Mouse (Mus musculus): ENCODE results near the gene Zkscan1. TPM values are rescaled to one million over a fixed set of nuclear protein-coding genes. Genes with fewer than 3 reads are reported as not detected.

Gene Zkscan1
- polyA plus RNA-seq, 1 experiment from 2014 or later = 26.1 TPM

DNA sequence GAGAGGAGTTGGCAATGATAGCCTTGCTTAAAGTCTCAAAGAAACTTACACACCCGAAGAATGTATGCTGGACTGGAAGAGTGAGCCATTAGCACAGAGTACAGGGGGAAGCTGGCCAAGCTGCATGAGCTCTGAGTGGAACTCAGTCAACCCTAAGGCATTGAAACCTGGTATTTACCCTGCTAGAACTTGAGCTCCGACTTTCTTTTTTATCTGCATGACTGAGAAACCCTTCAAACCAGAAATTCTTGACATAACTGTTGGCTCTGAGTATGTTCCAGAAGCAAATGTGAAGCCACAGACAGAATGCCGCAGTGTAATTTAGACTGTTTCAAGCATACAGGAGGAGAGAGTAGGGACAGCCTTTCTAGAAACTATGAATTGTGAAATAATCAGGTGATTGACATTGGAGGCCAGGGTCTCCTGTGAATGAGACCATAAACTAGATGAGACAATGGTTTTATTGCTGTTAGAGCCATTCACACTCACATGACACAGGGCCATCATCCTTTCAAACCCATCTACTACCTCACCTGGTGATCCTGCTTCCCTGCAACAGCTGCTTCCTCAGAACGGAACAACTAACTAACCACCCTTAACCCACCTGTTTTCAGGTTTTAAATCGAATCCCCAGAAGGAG is 47.7 kb downstream of the Zkscan1 start:
- Histone ChIP-seq H3K27me3 (no peaks in the 10 kb centered on the region), H3K4me3 (no peak overlapping the region), H3K4me1 (replicated peaks) (no peaks in the 10 kb centered on the region), H3K9ac (no peak overlapping the region), H3K4me2 (no peak overlapping the region), H3K27ac (replicated peaks) (no peak overlapping the region), H3K9me3 (no peaks in the 10 kb centered on the region), H3K36me3 (peaks cover 81% of the 10 kb centered on the region)
- no peak for ATAC-seq (ENCODE audit: low read depth)
- 69% methylated on average over 5 of the region's 5 CpGs for WGBS

GRCm38 (mm10) chr5:138137257-138137656 is 52.4 kb downstream of the Zkscan1 start:
- Histone ChIP-seq H3K4me2 (no peak overlapping the region), H3K9me3 (no peaks in the 10 kb centered on the region), H3K4me3 (no peak overlapping the region), H3K27ac (replicated peaks) (no peak overlapping the region), H3K9ac (no peak overlapping the region), H3K4me1 (replicated peaks) (no peaks in the 10 kb centered on the region), H3K27me3 (no peaks in the 10 kb centered on the region), H3K36me3 (peaks cover 51% of the 10 kb centered on the region)
- WGBS = 94% methylated on average over 4 of the region's 4 CpGs
- no peak for ATAC-seq (ENCODE audit: low read depth)

- Histone ChIP-seq H3K9me3 (no peaks in the 10 kb centered on the region), H3K4me2 (no peak overlapping the region), H3K36me3 (peaks cover 48% of the 10 kb centered on the region), H3K9ac (no peak overlapping the region), H3K4me1 (replicated peaks) (no peaks in the 10 kb centered on the region), H3K4me3 (no peak overlapping the region), H3K27ac (replicated peaks) (no peak overlapping the region), H3K27me3 (no peaks in the 10 kb centered on the region)
- 67% methylated on average over 8 of the region's 8 CpGs for WGBS
- ATAC-seq (ENCODE audit: low read depth) = peak; percentile 71
Measured at GRCm38 (mm10) chr5:138137935-138138549, 53.2 kb downstream of the Zkscan1 start.

DNA sequence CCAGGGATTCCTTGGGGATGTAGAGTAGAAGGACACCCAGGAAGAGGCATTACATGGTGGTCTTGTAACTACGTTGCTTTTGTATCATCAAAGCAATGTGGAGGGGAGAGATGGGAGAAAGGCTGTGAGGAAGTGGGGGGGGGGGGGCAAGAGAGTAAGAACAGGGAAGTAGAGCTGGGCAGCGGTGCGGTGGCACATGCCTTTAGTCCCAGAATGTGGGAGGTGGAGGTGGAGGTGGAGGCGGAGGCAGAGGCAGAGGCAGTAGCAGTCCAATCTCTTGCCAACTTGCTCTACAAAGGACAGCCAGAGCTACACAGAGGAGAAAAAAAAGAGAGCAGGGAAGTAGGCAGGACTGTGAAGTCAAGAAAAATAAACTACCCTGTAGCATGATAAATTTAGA is 53.7 kb downstream of the Zkscan1 start:
- Histone ChIP-seq H3K9me3 (no peaks in the 10 kb centered on the region), H3K27ac (replicated peaks) (no peak overlapping the region), H3K4me3 (no peak overlapping the region), H3K36me3 (peaks cover 48% of the 10 kb centered on the region), H3K27me3 (no peaks in the 10 kb centered on the region), H3K4me1 (replicated peaks) (no peaks in the 10 kb centered on the region), H3K4me2 (no peak overlapping the region), H3K9ac (no peak overlapping the region)
- no peak for ATAC-seq (ENCODE audit: low read depth)
- 70% methylated on average over 4 of the region's 4 CpGs for whole genome bisulfite sequencing

DNA sequence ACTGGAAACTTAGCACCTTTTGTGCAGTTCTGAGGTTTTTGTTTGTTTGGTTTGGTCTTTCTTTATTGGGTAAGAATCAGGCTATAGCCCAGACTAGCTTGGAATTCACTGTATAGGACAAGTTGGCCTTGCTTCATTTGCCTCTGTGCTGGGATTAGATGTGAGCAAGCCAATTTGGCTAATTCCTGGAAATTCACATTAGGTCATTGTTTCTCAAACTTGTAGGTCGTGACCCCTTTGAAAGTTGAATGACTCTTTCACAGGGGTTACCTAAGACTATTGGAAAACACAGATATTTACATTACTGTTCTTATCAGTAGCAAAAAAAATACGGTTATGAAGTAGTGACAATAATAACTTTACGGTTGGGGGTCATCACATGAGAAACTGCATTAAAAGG is 69.5 kb downstream of the Zkscan1 start:
- ATAC-seq (ENCODE audit: low read depth) = no peak
- Histone ChIP-seq H3K4me1 (replicated peaks) (peaks cover 15% of the 10 kb centered on the region), H3K27me3 (no peaks in the 10 kb centered on the region), H3K36me3 (peaks cover 34% of the 10 kb centered on the region), H3K9ac (peak overlapping the region; percentile 93), H3K9me3 (no peaks in the 10 kb centered on the region), H3K4me3 (peak overlapping the region; percentile 66), H3K4me2 (peak overlapping the region; percentile 88), H3K27ac (replicated peaks) (peak overlapping the region; percentile 98)
- WGBS = 86% methylated on average over 3 of the region's 3 CpGs

- peaks cover 18% of the 10 kb centered on the region for H3K4me1 ChIP-seq (replicated peaks)
- H3K27me3 ChIP-seq = no peaks in the 10 kb centered on the region
- H3K9me3 ChIP-seq = no peaks in the 10 kb centered on the region
- peak; percentile 98 for ATAC-seq (ENCODE audit: low read depth)
- peak within 1 kb of the TSS; percentile 93 for H3K9ac ChIP-seq
- peak within 1 kb of the TSS; percentile 66 for H3K4me3 ChIP-seq
- peak within 1 kb of the TSS; percentile 88 for H3K4me2 ChIP-seq
- peak within 1 kb of the TSS; percentile 98 for H3K27ac ChIP-seq (replicated peaks)
- 0% methylated on average over 31 of the region's 31 CpGs for WGBS
- H3K36me3 ChIP-seq = peaks cover 29% of the 10 kb centered on the region
Measured at GRCm38 (mm10) chr5:138155443-138155976, 70.6 kb downstream of the Zkscan1 start, which contains the start of gene Zfp113. Zfp113 (minus strand) TSS chr5:138155744.

Other genes starting within 250 kb of the Zkscan1 start
- 0.15 and 1.3 TPM in 2 replicates for gene Pilra, start 248.8 kb upstream of the Zkscan1 start, polyA plus RNA-seq (2015; fragmentation: Nextera tagmentation; extraction: Ambion mirVana)
- not detected in 2 replicates for gene Pilrb1, start 227.0 kb upstream of the Zkscan1 start, polyA plus RNA-seq (2015; fragmentation: Nextera tagmentation; extraction: Ambion mirVana)
- gene Pilrb2, start 213.3 kb upstream of the Zkscan1 start, polyA plus RNA-seq (2015; fragmentation: Nextera tagmentation; extraction: Ambion mirVana) = 0.27 TPM in 1 of 2 replicates, not detected in the other
- not detected in 2 replicates for gene Cyp3a13, start 163.5 kb upstream of the Zkscan1 start, polyA plus RNA-seq (2015; fragmentation: Nextera tagmentation; extraction: Ambion mirVana)
- gene Gjc3, start 122.0 kb upstream of the Zkscan1 start, polyA plus RNA-seq (2015; fragmentation: Nextera tagmentation; extraction: Ambion mirVana) = 0.21 and 0.27 TPM in 2 replicates
- gene Azgp1, start 103.6 kb upstream of the Zkscan1 start, polyA plus RNA-seq (2015; fragmentation: Nextera tagmentation; extraction: Ambion mirVana) = not detected in 2 replicates
- not detected in 2 replicates for gene Smok3a, start 63.8 kb upstream of the Zkscan1 start, polyA plus RNA-seq (2015; fragmentation: Nextera tagmentation; extraction: Ambion mirVana)
- not detected in 2 replicates for gene Smok3b, start 63.7 kb upstream of the Zkscan1 start, polyA plus RNA-seq (2015; fragmentation: Nextera tagmentation; extraction: Ambion mirVana)
- gene Smok3c, start 31.9 kb upstream of the Zkscan1 start, polyA plus RNA-seq (2015; fragmentation: Nextera tagmentation; extraction: Ambion mirVana) = not detected in 2 replicates
- gene Zscan21, start 31.8 kb downstream of the Zkscan1 start, polyA plus RNA-seq (2015; fragmentation: Nextera tagmentation; extraction: Ambion mirVana) = 96.3 and 98.2 TPM in 2 replicates
- 27.8 and 32.2 TPM in 2 replicates for gene Zfp113, start 70.7 kb downstream of the Zkscan1 start, polyA plus RNA-seq (2015; fragmentation: Nextera tagmentation; extraction: Ambion mirVana)
- 307 and 311 TPM in 2 replicates for gene Cops6, start 76.0 kb downstream of the Zkscan1 start, polyA plus RNA-seq (2015; fragmentation: Nextera tagmentation; extraction: Ambion mirVana)
- 21.6 and 23.5 TPM in 2 replicates for gene Ap4m1, start 86.9 kb downstream of the Zkscan1 start, polyA plus RNA-seq (2015; fragmentation: Nextera tagmentation; extraction: Ambion mirVana)
- gene Mcm7, start 87.3 kb downstream of the Zkscan1 start, polyA plus RNA-seq (2015; fragmentation: Nextera tagmentation; extraction: Ambion mirVana) = 96.3 and 104 TPM in 2 replicates
- 81.7 and 85.6 TPM in 2 replicates for gene Taf6, start 102.4 kb downstream of the Zkscan1 start, polyA plus RNA-seq (2015; fragmentation: Nextera tagmentation; extraction: Ambion mirVana)
- gene Cnpy4, start 102.4 kb downstream of the Zkscan1 start, polyA plus RNA-seq (2015; fragmentation: Nextera tagmentation; extraction: Ambion mirVana) = 34.0 and 37.3 TPM in 2 replicates
- gene Mblac1, start 109.2 kb downstream of the Zkscan1 start, polyA plus RNA-seq (2015; fragmentation: Nextera tagmentation; extraction: Ambion mirVana) = 12.9 and 13.5 TPM in 2 replicates
- not detected in 2 replicates for gene Nxpe5, start 140.8 kb downstream of the Zkscan1 start, polyA plus RNA-seq (2015; fragmentation: Nextera tagmentation; extraction: Ambion mirVana)
- gene Lamtor4, start 170.4 kb downstream of the Zkscan1 start, polyA plus RNA-seq (2015; fragmentation: Nextera tagmentation; extraction: Ambion mirVana) = 89.7 and 94.5 TPM in 2 replicates
- 17.3 and 18.3 TPM in 2 replicates for gene BC037034, start 178.9 kb downstream of the Zkscan1 start, polyA plus RNA-seq (2015; fragmentation: Nextera tagmentation; extraction: Ambion mirVana)
- gene Gal3st4, start 187.8 kb downstream of the Zkscan1 start, polyA plus RNA-seq (2015; fragmentation: Nextera tagmentation; extraction: Ambion mirVana) = 3.2 TPM in 2 replicates
- 0.08 TPM in 1 of 2 replicates, not detected in the other for gene Gm43720, start 194.9 kb downstream of the Zkscan1 start, polyA plus RNA-seq (2015; fragmentation: Nextera tagmentation; extraction: Ambion mirVana)
- gene Gpc2, start 194.9 kb downstream of the Zkscan1 start, polyA plus RNA-seq (2015; fragmentation: Nextera tagmentation; extraction: Ambion mirVana) = 184 and 198 TPM in 2 replicates
- gene Stag3, start 195.2 kb downstream of the Zkscan1 start, polyA plus RNA-seq (2015; fragmentation: Nextera tagmentation; extraction: Ambion mirVana) = 3.6 and 4.4 TPM in 2 replicates